Mouse (Mus musculus) MEL (cell line): ENCODE data around the gene Slc35b2.

Experiments
- CTCF ChIP-seq, 3 experiments: IDR thresholded peaks in 2 of 3; conservative IDR thresholded peaks in 1 of 3; 2 replicates each; pipeline ENCODE4 v1.5.1; 2011 to 2012; ENCODE audit warnings: low read length in 3 of 3, low read depth in 2 of 3, mild to moderate bottlenecking in 2 of 3, improper control_type of control experiment in 1 of 3, inconsistent platforms in 1 of 3, mixed read lengths in 1 of 3, moderate library complexity in 1 of 3; ENCODE audit not compliant: control insufficient read depth in 1 of 3, insufficient read depth in 1 of 3, poor library complexity in 1 of 3, severe bottlenecking in 1 of 3
- E2F4 ChIP-seq: IDR thresholded peaks from 2 replicates; pipeline ENCODE4 v1.6.1; 2011; ENCODE audit warnings: low read depth, low read length, improper control_type of control experiment, borderline replicate concordance
- JUND ChIP-seq: IDR thresholded peaks from 2 replicates; pipeline ENCODE4 v1.6.1; 2011; ENCODE audit warnings: low read depth, mild to moderate bottlenecking, improper control_type of control experiment, low read length
- MEF2A ChIP-seq: IDR thresholded peaks from 2 replicates; pipeline ENCODE4 v1.6.1; 2014; ENCODE audit warnings: low read depth, mild to moderate bottlenecking, inconsistent platforms, low read length, improper control_type of control experiment; ENCODE audit not compliant: poor library complexity, insufficient replicate concordance, severe bottlenecking; ENCODE audit errors: extremely low read depth
- NELFE ChIP-seq: IDR thresholded peaks from 2 replicates; pipeline ENCODE4 v1.6.1; 2011; ENCODE audit warnings: low read depth, low read length, improper control_type of control experiment
- POLR2A ChIP-seq, 2 experiments: IDR thresholded peaks; 2 replicates each; pipeline ENCODE4 v1.6.1; 2011 to 2012; ENCODE audit warnings: low read length in 2 of 2, mild to moderate bottlenecking in 2 of 2, control low read depth in 1 of 2, improper control_type of control experiment in 1 of 2, low read depth in 1 of 2, moderate library complexity in 1 of 2; ENCODE audit not compliant: control insufficient read depth in 1 of 2, insufficient read depth in 1 of 2, poor library complexity in 1 of 2
- RAD21 ChIP-seq: IDR thresholded peaks from 2 replicates; pipeline ENCODE4 v1.6.1; 2011; ENCODE audit warnings: mild to moderate bottlenecking, low read depth, low read length, improper control_type of control experiment
- UBTF ChIP-seq: IDR thresholded peaks from 2 replicates; pipeline ENCODE4 v1.6.1; 2012; ENCODE audit warnings: low read depth, mild to moderate bottlenecking, inconsistent platforms, low read length, improper control_type of control experiment, moderate library complexity, borderline replicate concordance; ENCODE audit not compliant: insufficient read depth
- ZNF384 ChIP-seq: IDR thresholded peaks from 2 replicates; pipeline ENCODE4 v1.6.1; 2012; ENCODE audit warnings: low read depth, mild to moderate bottlenecking, inconsistent platforms, low read length, improper control_type of control experiment

- TF ChIP-seq CTCF (IDR thresholded peaks at IDR 0.05 in 2 of 3, conservative IDR thresholded peaks at IDR 0.05 in 1 of 3; ENCODE audit: control insufficient read depth in 1 of 3, insufficient read depth in 1 of 3, low read depth in 2 of 3, low read length in 3 of 3, poor library complexity in 1 of 3, severe bottlenecking in 1 of 3) (no peak), NELFE (no peak), UBTF (no peak), RAD21 (no peak), E2F4 (no peak), JUND (no peak), ZNF384 (no peak), MEF2A (no peak), POLR2A (IDR thresholded peaks at IDR 0.05; ENCODE audit: control insufficient read depth in 1 of 2, insufficient read depth in 1 of 2, low read depth in 1 of 2, low read length in 2 of 2, poor library complexity in 1 of 2) (no peak)
These were observed 15.9 kb downstream of the Slc35b2 start for GRCm38 (mm10) chr17:45579554-45579953.
